Mouse (Mus musculus): ENCODE results near the gene Lhfpl2.
A peak's percentile ranks its signal among the peaks of the same experiment; 100 is the strongest.

DNA sequence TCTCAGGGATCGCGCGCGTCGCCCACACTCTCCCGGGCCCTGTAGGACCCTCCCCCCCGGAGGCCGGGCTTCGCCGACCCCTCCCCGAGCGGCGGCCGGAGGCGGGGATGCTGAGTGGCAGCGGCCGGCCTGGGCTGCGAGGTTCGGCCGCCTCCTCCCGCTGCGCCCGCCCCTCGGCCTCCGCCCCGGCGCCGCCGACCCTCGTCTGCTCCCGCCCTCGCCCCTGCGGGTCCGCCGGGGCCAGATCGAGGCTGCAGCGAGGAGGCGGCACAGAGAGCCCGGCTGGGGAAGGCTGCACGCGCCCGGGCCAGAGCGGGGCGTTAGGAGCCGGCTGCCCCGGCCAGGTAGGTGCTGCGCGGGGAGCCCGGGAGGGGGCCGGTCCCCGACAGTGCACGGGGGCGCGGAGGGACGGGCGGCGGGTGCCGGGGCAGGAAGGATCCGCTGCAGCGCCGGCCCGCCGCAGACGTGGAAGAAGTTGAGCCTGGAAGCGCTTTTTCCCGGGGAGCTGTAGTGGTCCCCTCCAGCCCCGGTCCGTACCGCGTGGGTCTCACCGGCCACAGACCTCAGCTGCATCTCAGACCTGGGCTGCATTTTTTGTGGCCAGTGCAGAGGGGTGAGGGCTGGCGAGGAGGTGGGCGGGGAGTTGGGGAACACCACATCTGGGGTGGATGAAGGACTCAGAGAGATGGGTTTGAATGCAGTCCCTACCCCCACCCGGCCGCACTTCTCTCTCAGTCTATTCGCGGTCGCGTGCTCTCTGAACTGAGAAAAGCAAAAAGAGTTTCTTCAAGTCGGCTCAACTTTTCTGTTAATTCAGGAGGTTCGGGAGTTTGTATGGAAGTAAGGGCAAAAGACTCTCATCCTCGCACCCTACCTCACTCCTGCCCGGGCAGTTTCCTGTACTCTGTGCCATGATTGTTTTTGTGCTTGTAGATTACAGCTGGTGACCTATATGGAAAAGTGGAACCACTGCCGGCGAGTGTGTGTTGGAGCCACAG is at the start of gene Lhfpl2:
- TF ChIP-seq CEBPB (IDR thresholded peaks at IDR 0.05; ENCODE audit: insufficient read depth, poor library complexity, severe bottlenecking) (no peak), POLR2A (IDR thresholded peaks at IDR 0.05; ENCODE audit: insufficient read length, low read depth) (peak; percentile 39), E2F4 (IDR thresholded peaks at IDR 0.05; ENCODE audit: insufficient read depth) (no peak), TCF12 (IDR thresholded peaks at IDR 0.05; ENCODE audit: insufficient read depth, poor library complexity, severe bottlenecking) (no peak), POLR2AphosphoS2 (IDR thresholded peaks at IDR 0.05; ENCODE audit: insufficient read length, low read depth) (no peak), SRF (IDR thresholded peaks at IDR 0.05; ENCODE audit: control insufficient read depth, insufficient read length, low read depth) (no peak), REST (IDR thresholded peaks at IDR 0.05; ENCODE audit: insufficient read depth, insufficient read length) (no peak)
